Mouse (Mus musculus) spleen, adult 2 months (tissue): Measurements from ENCODE around the gene Ankrd44.

Experiments
- CTCF ChIP-seq: fragments of 200-500 bp; IDR thresholded peaks from 2 replicates; pipeline ENCODE4 v1.5.1; 2011; ENCODE audit warnings: mild to moderate bottlenecking, inconsistent platforms; ENCODE audit not compliant: insufficient read depth, insufficient read length, insufficient replicate concordance; ENCODE audit errors: extremely low read depth
- POLR2A ChIP-seq: fragments of 200-500 bp; IDR thresholded peaks from 2 replicates; pipeline ENCODE4 v1.6.1; 2011; ENCODE audit warnings: low read depth, low read length, inconsistent platforms

DNA sequence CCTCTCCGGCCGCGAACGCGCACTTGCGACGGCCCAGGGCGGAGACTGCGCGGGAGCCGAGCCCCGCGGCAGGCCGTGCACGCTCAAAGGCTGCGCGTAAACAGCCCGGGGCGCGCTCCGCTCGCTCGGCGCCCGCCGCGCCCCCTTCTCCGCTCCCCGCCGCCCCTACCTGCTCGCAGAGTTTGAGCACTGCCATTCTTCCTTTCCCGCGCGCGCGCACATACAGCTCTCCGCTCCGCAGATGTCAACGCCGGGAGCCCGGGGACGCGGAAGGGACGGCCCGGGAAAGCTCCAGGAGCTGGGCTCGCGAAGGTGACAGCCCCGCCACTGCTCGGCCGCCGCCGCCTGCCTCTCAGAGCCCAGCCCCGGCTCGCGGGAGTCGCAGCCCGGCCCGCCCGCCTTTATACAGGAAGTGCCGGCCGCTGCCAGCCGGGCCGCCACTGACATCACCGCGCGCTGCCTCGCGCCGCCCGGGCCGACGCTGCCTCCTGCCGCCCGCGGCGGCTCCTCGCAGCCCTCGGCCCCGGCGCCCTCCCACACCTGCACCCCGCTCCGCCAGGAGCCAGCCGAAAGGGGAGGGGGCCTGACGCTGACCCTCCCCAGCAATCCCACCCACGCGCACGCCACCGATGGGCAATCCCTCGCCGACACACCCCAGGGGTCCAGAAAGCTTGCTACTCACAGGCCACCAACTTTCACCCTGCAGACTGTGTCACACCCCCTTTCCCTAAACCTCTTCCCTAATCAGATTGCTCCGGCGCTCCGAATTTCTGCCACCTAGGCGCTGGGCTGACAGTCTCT is at the start of gene Ankrd44:
- TF ChIP-seq CTCF (peak; percentile 78), POLR2A (peak; percentile 63)
